Mouse (Mus musculus) heart, postnatal 0 days (tissue): Measurements from ENCODE around the gene Dot1l. TPM values are rescaled to one million over a fixed set of nuclear protein-coding genes. Genes with fewer than 3 reads are reported as not detected.

ENCODE experiments used
- ATAC-seq: fragments of 200-750 bp; cut with Nextera tagmentation; 2 replicates; pipeline ENCODE4 v1.8.0; 2017; ENCODE audit warnings: low read depth, moderate number of reproducible peaks, moderate library complexity; ENCODE audit not compliant: insufficient read depth
- DNase-seq: peaks from one replicate; pipeline ENCODE4 v3.0.0-alpha.2; 2016; ENCODE audit warnings: low spot score
- H3K27ac ChIP-seq: fragments of 300-500 bp; sonication (generic); 2 replicates; pipeline ENCODE4 v1.5.1; 2014; ENCODE audit warnings: low read depth, mild to moderate bottlenecking
- H3K27me3 ChIP-seq: fragments of 300-500 bp; sonication (generic); 2 replicates; pipeline ENCODE4 v1.6.1; 2014; ENCODE audit warnings: low read length, mixed read lengths; ENCODE audit not compliant: control insufficient read depth, insufficient read depth
- H3K36me3 ChIP-seq: fragments of 300-500 bp; sonication (generic); replicated peaks from 2 replicates; pipeline ENCODE4 v1.6.1; 2014; ENCODE audit warnings: low read length, mixed read lengths; ENCODE audit not compliant: control insufficient read depth, insufficient read depth
- H3K4me1 ChIP-seq: fragments of 300-500 bp; sonication (generic); 2 replicates; pipeline ENCODE4 v1.6.1; 2014; ENCODE audit warnings: antibody characterized with exemption; ENCODE audit not compliant: control insufficient read depth, insufficient read depth
- H3K4me2 ChIP-seq: fragments of 300-500 bp; sonication (generic); 2 replicates; pipeline ENCODE4 v1.6.1; 2014; ENCODE audit warnings: low read depth, mild to moderate bottlenecking, low read length, moderate library complexity
- H3K4me3 ChIP-seq: fragments of 300-500 bp; sonication (generic); 2 replicates; pipeline ENCODE4 v1.5.1; 2014; ENCODE audit warnings: low read depth, low read length
- H3K9ac ChIP-seq: fragments of 300-500 bp; sonication (generic); replicated peaks from 2 replicates; pipeline ENCODE4 v1.6.1; 2014; ENCODE audit warnings: low read depth, low read length, mixed read lengths
- H3K9me3 ChIP-seq: fragments of 300-500 bp; sonication (generic); replicated peaks from 2 replicates; pipeline ENCODE4 v1.6.1; 2016; ENCODE audit warnings: low read length; ENCODE audit not compliant: control insufficient read depth
- CTCF ChIP-seq: IDR thresholded peaks from 2 replicates; pipeline ENCODE4 v1.5.1; 2016; ENCODE audit warnings: antibody characterized with exemption, control low read depth, low read depth
- EP300 ChIP-seq: IDR thresholded peaks from 2 replicates; pipeline ENCODE4 v1.6.1; 2016; ENCODE audit warnings: antibody characterized with exemption, low read depth
- WGBS: fragments of 180-500 bp; shearing (Covaris S2); extraction: QIAGEN DNeasy Blood & Tissue Kit; methylation state at CpG from one replicate; pipeline ENCODE4 v1.1.7; 2014; 5-methylcytosine and 5-hydroxymethylcytosine counted together
- polyA plus RNA-seq: library from polyadenylated mRNA; unstranded; fragments of >200 nt; fragmentation: Nextera tagmentation; extraction: Ambion mirVana; gene quantifications from 2 replicates; pipeline ENCODE4 v1.2.1, GENCODE M21; 2015
- total RNA-seq: library from RNA; depleted of rRNA; stranded (reverse); fragments of >200 nt; gene quantifications from 2 replicates; pipeline ENCODE4 v1.2.3, GENCODE M21; 2014; ENCODE audit warnings: low replicate concordance

Dot1l gene
- total and polyA plus RNA-seq, 2 experiments from 2014 or later = 14.0 to 19.4 TPM

DNA sequence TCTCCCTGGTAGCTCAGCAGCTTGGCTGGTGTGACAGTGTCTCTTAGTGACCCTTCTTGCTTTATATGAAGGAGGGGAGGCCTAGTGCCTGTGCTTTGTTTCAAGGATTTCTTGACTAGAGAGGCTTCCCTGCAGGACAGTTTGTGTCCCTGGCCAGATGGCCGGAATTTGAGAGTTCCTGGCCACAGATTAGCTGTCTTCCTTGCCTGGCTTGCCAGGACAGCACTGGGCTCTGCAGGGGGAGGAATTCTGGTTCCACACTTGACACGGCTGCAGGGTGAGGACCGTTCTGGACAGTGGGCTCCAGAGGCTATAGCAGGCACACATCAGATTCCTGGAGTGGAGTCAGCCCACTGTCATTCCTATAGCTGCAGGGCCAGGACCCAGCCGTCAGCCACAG lies 20.7 kb downstream of the Dot1l start:
- Histone ChIP-seq H3K9ac (no peak overlapping the region), H3K36me3 (peaks cover 82% of the 10 kb centered on the region)
- DNase-seq = no peak

DNA sequence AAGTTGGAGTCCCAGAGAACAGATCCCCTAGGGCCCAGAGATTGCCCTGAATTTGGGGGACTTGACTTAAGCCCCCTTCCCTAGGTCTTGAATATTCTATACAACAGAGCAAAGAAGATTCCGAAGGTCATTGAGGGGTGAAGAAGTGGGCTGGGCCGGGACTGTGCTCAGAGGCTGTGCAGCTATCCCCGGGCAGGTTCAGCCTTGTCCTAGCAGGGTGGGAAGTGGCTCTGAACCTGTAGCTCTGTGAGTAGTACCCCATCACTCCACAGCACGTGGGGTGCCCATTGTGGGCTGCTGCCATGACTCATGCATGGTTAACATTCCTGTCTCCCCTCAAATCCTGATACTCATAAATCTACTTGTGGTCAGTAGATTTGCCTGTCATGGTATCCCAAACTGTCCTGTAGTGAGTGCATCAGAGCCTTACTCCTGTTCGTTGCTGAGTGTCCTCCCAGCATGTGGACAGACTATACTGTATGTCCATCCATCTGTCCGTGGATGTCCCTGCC lies 21.4 kb downstream of the Dot1l start:
- no peak overlapping the region for H3K27ac ChIP-seq
- H3K9ac ChIP-seq = no peak overlapping the region
- DNase-seq = no peak
- no peak overlapping the region for H3K4me2 ChIP-seq
- H3K4me1 ChIP-seq = peaks cover 29% of the 10 kb centered on the region
- no peaks in the 10 kb centered on the region for H3K27me3 ChIP-seq
- 69% methylated on average over 6 of the region's 6 CpGs for WGBS
- no peak overlapping the region for H3K4me3 ChIP-seq
- H3K9me3 ChIP-seq = no peaks in the 10 kb centered on the region
- no peak for TF ChIP-seq EP300
- no peak for TF ChIP-seq CTCF
- no peak for ATAC-seq
- H3K36me3 ChIP-seq = peaks cover 82% of the 10 kb centered on the region

More for the DNA sequence above, 20.7 kb downstream of the Dot1l start:
- no peak for ATAC-seq
- WGBS = 59% methylated on average over 4 of the region's 4 CpGs
- H3K4me3 ChIP-seq = no peak overlapping the region
- peaks cover 29% of the 10 kb centered on the region for H3K4me1 ChIP-seq
- no peak overlapping the region for H3K4me2 ChIP-seq
- TF ChIP-seq EP300 (no peak), CTCF (no peak)
- no peaks in the 10 kb centered on the region for H3K9me3 ChIP-seq
- no peak overlapping the region for H3K27ac ChIP-seq
- H3K27me3 ChIP-seq = no peaks in the 10 kb centered on the region

DNA sequence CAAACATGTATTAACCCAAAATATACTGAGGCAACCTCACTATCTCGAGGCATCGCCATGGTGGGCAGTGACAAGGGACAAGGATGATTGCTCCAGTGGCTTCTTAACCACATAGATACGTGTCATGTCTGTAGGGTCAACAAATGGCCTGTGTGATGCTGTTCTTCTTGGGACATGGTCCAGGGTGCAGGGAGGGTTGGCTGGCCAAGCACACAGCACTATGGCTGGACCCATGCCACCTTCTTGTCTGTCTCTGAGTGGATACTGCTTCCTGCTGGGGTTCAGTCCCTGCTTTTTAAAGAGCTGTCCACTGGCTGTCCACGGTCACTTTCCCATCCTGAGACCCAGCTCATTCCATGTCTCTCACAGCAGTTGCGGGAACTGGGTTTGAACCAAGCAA lies 22.1 kb downstream of the Dot1l start:
- Histone ChIP-seq H3K4me1 (peaks cover 29% of the 10 kb centered on the region), H3K4me2 (no peak overlapping the region), H3K27me3 (no peaks in the 10 kb centered on the region), H3K9ac (no peak overlapping the region), H3K9me3 (no peaks in the 10 kb centered on the region), H3K4me3 (no peak overlapping the region), H3K27ac (no peak overlapping the region), H3K36me3 (peaks cover 82% of the 10 kb centered on the region)
- 75% methylated on average over 5 of the region's 5 CpGs for WGBS
- TF ChIP-seq EP300 (no peak), CTCF (no peak)
- DNase-seq (no peak), ATAC-seq (no peak)

DNA sequence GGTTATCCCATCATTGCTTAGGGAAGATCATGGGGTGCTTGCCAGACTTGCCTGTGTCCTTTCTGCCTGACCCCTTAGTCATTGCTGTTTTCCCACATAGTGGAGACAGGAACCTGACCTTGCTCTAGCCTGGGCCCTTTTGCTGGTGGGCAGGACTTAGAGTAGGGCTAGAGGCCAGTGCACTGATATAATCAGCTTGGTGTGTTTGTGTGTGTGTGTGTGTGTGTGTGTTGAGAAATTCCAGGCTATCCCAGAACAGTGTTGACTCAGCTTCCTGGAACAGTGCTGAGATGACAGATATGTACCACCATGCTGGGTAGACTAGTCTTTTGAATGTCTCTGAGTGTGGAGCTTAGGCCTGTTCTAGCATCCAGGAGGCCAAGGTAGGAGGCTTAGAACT lies 24.6 kb downstream of the Dot1l start:
- Histone ChIP-seq H3K36me3 (peaks cover 86% of the 10 kb centered on the region), H3K27ac (no peak overlapping the region), H3K4me1 (peaks cover 14% of the 10 kb centered on the region), H3K4me3 (no peak overlapping the region), H3K9ac (no peak overlapping the region), H3K27me3 (no peaks in the 10 kb centered on the region), H3K9me3 (no peaks in the 10 kb centered on the region), H3K4me2 (no peak overlapping the region)
- DNase-seq = no peak
- no peak for ATAC-seq
- TF ChIP-seq EP300 (no peak), CTCF (no peak)

DNA sequence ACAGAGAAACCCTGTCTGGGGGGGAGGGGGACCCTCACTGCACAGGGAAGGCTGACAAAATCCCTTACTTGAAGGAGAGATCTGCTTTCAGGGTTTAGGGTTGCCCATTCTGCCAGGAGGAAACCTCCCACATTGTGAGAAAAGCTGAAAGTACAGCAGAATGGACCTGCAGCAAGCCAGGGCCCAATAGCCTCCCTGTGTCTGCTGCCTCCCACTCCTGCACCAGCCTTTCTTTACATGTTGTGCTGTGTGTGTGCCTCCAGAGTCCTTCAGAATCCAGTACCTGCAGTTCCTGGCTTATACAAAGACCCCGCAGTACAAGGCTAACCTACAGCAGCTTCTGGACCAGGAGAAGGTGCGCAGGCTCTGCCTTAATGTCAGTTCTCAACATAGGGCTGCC lies 29.3 kb downstream of the Dot1l start:
- Histone ChIP-seq H3K9me3 (no peaks in the 10 kb centered on the region), H3K36me3 (peaks cover 90% of the 10 kb centered on the region), H3K27ac (no peak overlapping the region), H3K4me2 (no peak overlapping the region), H3K9ac (no peak overlapping the region), H3K27me3 (no peaks in the 10 kb centered on the region), H3K4me1 (peaks cover 6% of the 10 kb centered on the region), H3K4me3 (no peak overlapping the region)
- DNase-seq = no peak
- 100% methylated on average over 2 of the region's 2 CpGs for WGBS
- no peak for TF ChIP-seq CTCF
- no peak for ATAC-seq

DNA sequence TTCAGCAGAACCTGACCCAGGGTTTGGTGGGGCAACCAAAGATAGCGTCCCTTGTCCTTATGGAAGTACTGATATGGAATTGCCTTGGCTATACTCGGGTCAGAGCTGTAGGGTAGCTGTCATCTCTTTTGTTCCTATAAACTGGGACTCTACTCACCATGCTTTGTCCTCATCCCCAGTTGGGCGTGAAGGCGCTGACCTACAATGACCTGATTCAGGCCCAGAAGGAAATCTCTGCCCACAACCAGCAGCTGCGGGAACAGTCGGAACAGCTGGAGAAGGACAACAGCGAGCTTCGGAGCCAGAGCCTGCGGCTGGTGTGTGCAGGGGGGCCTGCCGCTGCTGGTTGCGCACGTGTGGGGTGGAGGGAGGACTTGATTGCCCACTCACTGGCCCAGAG lies 29.9 kb downstream of the Dot1l start:
- 87% methylated on average over 12 of the region's 12 CpGs for WGBS
- no peak for DNase-seq
- ATAC-seq = no peak
- Histone ChIP-seq H3K4me2 (no peak overlapping the region), H3K27me3 (no peaks in the 10 kb centered on the region), H3K9ac (no peak overlapping the region), H3K27ac (no peak overlapping the region), H3K36me3 (peaks cover 92% of the 10 kb centered on the region), H3K4me3 (no peak overlapping the region), H3K4me1 (peaks cover 6% of the 10 kb centered on the region), H3K9me3 (no peaks in the 10 kb centered on the region)
- TF ChIP-seq CTCF = no peak
- TF ChIP-seq EP300 = no peak
